Mouse (Mus musculus) heart, postnatal 0 days (tissue): Measurements from ENCODE around the gene Haus5.

Source experiments
- CTCF ChIP-seq: IDR thresholded peaks from 2 replicates; pipeline ENCODE4 v1.5.1; 2016; ENCODE audit warnings: antibody characterized with exemption, control low read depth, low read depth
- EP300 ChIP-seq: IDR thresholded peaks from 2 replicates; pipeline ENCODE4 v1.6.1; 2016; ENCODE audit warnings: antibody characterized with exemption, low read depth

- TF ChIP-seq CTCF (no peak), EP300 (no peak)
Measured at GRCm38 (mm10) chr7:30681897-30682296, 17.1 kb upstream of the Haus5 start.
